Mouse (Mus musculus): Measurements from ENCODE around the gene 1600015I10Rik. TPM values are rescaled to one million over a fixed set of nuclear protein-coding genes. Genes with fewer than 3 reads are reported as not detected.
A peak's percentile ranks its signal among the peaks of the same experiment; 100 is the strongest.
"Not testable (repeated sequence)": the region's sequence is repeated elsewhere in the genome, so short reads cannot be mapped to it uniquely, and the experiment has no call there.

Gene 1600015I10Rik
- polyA plus RNA-seq, 1 experiment from 2014 or later = 0.14 TPM

GRCm38 (mm10) chr6:48954211-48954610 is 24.5 kb downstream of the 1600015I10Rik start:
- Histone ChIP-seq H3K9ac (ENCODE audit: low read depth, low read length) (no peak overlapping the region), H3K4me1 (ENCODE audit: control insufficient read depth, insufficient read depth, low read length) (no peaks in the 10 kb centered on the region), H3K27me3 (ENCODE audit: control insufficient read depth, insufficient read depth, low read length) (no peaks in the 10 kb centered on the region), H3K4me2 (no peak overlapping the region), H3K4me3 (ENCODE audit: low read depth, low read length) (no peak overlapping the region), H3K9me3 (replicated peaks; ENCODE audit: control insufficient read depth, low read length) (no peaks in the 10 kb centered on the region), H3K27ac (ENCODE audit: low read depth, low read length) (no peak overlapping the region), H3K36me3 (ENCODE audit: control insufficient read depth, insufficient read depth, low read length) (no peaks in the 10 kb centered on the region)
- no peak for ATAC-seq (replicated peaks; ENCODE audit: insufficient number of reproducible peaks, low FRiP score, low TSS enrichment)
- WGBS (ENCODE audit: insufficient replicate concordance) = 79% methylated on average over 5 of the region's 5 CpGs

DNA sequence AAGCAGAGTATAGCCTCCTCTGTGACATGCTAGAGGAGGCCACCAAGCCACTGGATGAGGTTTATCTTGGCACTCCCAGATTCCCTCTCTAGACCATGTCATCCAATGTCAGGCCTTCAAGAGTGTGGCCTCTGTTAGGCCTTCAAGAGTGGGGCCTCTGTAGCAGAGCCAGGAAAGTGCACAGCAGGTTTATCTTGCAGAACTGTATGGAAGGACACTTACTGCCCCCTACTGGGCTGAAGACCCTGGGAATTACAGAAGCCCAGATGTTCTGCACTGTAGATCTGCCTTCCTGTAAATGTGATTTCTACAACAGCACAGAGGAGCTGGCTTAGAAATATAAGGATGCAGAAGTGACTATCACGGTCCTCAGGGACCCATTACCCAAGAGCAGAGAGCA is 25.3 kb downstream of the 1600015I10Rik start:
- no peaks in the 10 kb centered on the region for H3K36me3 ChIP-seq (ENCODE audit: control insufficient read depth, insufficient read depth, low read length)
- no peak overlapping the region for H3K4me3 ChIP-seq (ENCODE audit: low read depth, low read length)
- H3K9me3 ChIP-seq (replicated peaks; ENCODE audit: control insufficient read depth, low read length) = no peaks in the 10 kb centered on the region
- H3K27me3 ChIP-seq (ENCODE audit: control insufficient read depth, insufficient read depth, low read length) = no peaks in the 10 kb centered on the region
- no peak overlapping the region for H3K9ac ChIP-seq (ENCODE audit: low read depth, low read length)
- ATAC-seq (replicated peaks; ENCODE audit: insufficient number of reproducible peaks, low FRiP score, low TSS enrichment) = 0 out of 2 replicates have a peak, but pooled peaks have one; percentile 22
- H3K27ac ChIP-seq (ENCODE audit: low read depth, low read length) = no peak overlapping the region
- WGBS (ENCODE audit: insufficient replicate concordance) = 48% methylated on average over 1 of the region's 1 CpGs
- H3K4me2 ChIP-seq = no peak overlapping the region
- H3K4me1 ChIP-seq (ENCODE audit: control insufficient read depth, insufficient read depth, low read length) = no peaks in the 10 kb centered on the region

DNA sequence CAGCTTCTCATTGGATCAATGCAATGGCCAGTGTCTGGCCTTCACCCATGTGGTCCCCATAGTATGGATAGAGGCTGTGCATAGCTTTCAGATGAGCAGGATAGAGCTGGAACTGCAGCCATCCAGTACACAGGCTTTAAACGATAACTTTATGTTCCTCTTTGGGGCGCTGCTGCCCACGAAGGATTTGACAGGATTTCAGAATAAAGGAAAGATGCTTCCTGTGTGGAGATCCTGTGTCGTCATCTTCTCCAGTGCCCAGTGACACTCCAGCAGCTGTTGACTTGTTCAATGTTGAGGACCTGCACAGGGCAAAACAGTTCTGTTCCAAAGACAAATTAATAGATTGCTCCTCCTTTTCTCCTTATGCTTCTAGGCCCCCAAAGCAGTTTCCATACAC is 27.1 kb downstream of the 1600015I10Rik start:
- no peak overlapping the region for H3K27ac ChIP-seq (ENCODE audit: low read depth, low read length)
- 76% methylated on average over 4 of the region's 4 CpGs for WGBS (ENCODE audit: insufficient replicate concordance)
- no peak overlapping the region for H3K4me3 ChIP-seq (ENCODE audit: low read depth, low read length)
- H3K36me3 ChIP-seq (ENCODE audit: control insufficient read depth, insufficient read depth, low read length) = no peaks in the 10 kb centered on the region
- H3K27me3 ChIP-seq (ENCODE audit: control insufficient read depth, insufficient read depth, low read length) = no peaks in the 10 kb centered on the region
- ATAC-seq (replicated peaks; ENCODE audit: insufficient number of reproducible peaks, low FRiP score, low TSS enrichment) = no peak
- H3K9ac ChIP-seq (ENCODE audit: low read depth, low read length) = no peak overlapping the region
- no peak overlapping the region for H3K4me2 ChIP-seq
- no peaks in the 10 kb centered on the region for H3K4me1 ChIP-seq (ENCODE audit: control insufficient read depth, insufficient read depth, low read length)
- H3K9me3 ChIP-seq (replicated peaks; ENCODE audit: control insufficient read depth, low read length) = no peaks in the 10 kb centered on the region

GRCm38 (mm10) chr6:48958053-48958452 is 28.4 kb downstream of the 1600015I10Rik start:
- WGBS (ENCODE audit: insufficient replicate concordance) = 76% methylated on average over 1 of the region's 1 CpGs

GRCm38 (mm10) chr6:48959151-48959550 is 29.5 kb downstream of the 1600015I10Rik start:
- 34% methylated on average over 7 of the region's 7 CpGs for WGBS (ENCODE audit: insufficient replicate concordance)

More at GRCm38 (mm10) chr6:48958053-48958452, 28.4 kb downstream of the 1600015I10Rik start:
- Histone ChIP-seq H3K4me1 (ENCODE audit: control insufficient read depth, insufficient read depth, low read length) (no peaks in the 10 kb centered on the region), H3K27me3 (ENCODE audit: control insufficient read depth, insufficient read depth, low read length) (no peaks in the 10 kb centered on the region), H3K9me3 (replicated peaks; ENCODE audit: control insufficient read depth, low read length) (no peaks in the 10 kb centered on the region), H3K4me3 (ENCODE audit: low read depth, low read length) (no peak overlapping the region), H3K27ac (ENCODE audit: low read depth, low read length) (no peak overlapping the region), H3K36me3 (ENCODE audit: control insufficient read depth, insufficient read depth, low read length) (no peaks in the 10 kb centered on the region), H3K4me2 (no peak overlapping the region), H3K9ac (ENCODE audit: low read depth, low read length) (no peak overlapping the region)
- ATAC-seq (replicated peaks; ENCODE audit: insufficient number of reproducible peaks, low FRiP score, low TSS enrichment) = no peak

GRCm38 (mm10) chr6:48966696-48967095 is 37.0 kb downstream of the 1600015I10Rik start:
- not testable (repeated sequence) for H3K9me3 ChIP-seq (replicated peaks; ENCODE audit: control insufficient read depth, low read length); H3K4me2 ChIP-seq; H3K9ac ChIP-seq (ENCODE audit: low read depth, low read length); H3K27me3 ChIP-seq (ENCODE audit: control insufficient read depth, insufficient read depth, low read length); ATAC-seq (replicated peaks; ENCODE audit: insufficient number of reproducible peaks, low FRiP score, low TSS enrichment); H3K4me3 ChIP-seq (ENCODE audit: low read depth, low read length); H3K4me1 ChIP-seq (ENCODE audit: control insufficient read depth, insufficient read depth, low read length); H3K36me3 ChIP-seq (ENCODE audit: control insufficient read depth, insufficient read depth, low read length); H3K27ac ChIP-seq (ENCODE audit: low read depth, low read length)
- WGBS (ENCODE audit: insufficient replicate concordance) = 77% methylated on average over 5 of the region's 5 CpGs

More at GRCm38 (mm10) chr6:48959151-48959550, 29.5 kb downstream of the 1600015I10Rik start:
- not testable (repeated sequence) for H3K4me2 ChIP-seq; H3K27me3 ChIP-seq (ENCODE audit: control insufficient read depth, insufficient read depth, low read length); ATAC-seq (replicated peaks; ENCODE audit: insufficient number of reproducible peaks, low FRiP score, low TSS enrichment); H3K4me3 ChIP-seq (ENCODE audit: low read depth, low read length); H3K4me1 ChIP-seq (ENCODE audit: control insufficient read depth, insufficient read depth, low read length); H3K9me3 ChIP-seq (replicated peaks; ENCODE audit: control insufficient read depth, low read length); H3K9ac ChIP-seq (ENCODE audit: low read depth, low read length); H3K36me3 ChIP-seq (ENCODE audit: control insufficient read depth, insufficient read depth, low read length); H3K27ac ChIP-seq (ENCODE audit: low read depth, low read length)

DNA sequence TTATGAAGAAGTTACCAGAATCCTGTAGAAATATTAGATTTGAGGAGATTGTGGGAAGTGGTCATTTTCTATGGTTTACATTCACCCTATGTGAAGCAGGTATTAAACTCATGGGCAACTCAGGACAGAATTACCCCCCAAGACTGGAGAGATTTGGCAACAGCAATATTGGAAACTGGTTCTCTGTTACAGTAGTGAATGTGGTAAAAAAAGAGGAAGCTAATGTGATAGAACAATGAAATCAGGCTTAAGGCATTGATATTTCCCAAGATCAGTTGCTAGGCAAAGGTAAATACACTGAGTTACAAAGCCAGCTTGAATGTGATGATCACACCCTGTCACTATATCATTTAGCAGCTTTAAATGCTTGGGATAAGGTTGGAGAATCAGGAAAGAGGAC is 38.2 kb downstream of the 1600015I10Rik start:
- no peaks in the 10 kb centered on the region for H3K4me1 ChIP-seq (ENCODE audit: control insufficient read depth, insufficient read depth, low read length)
- H3K4me2 ChIP-seq = no peak overlapping the region
- H3K9me3 ChIP-seq (replicated peaks; ENCODE audit: control insufficient read depth, low read length) = no peaks in the 10 kb centered on the region
- H3K9ac ChIP-seq (ENCODE audit: low read depth, low read length) = no peak overlapping the region
- no peaks in the 10 kb centered on the region for H3K36me3 ChIP-seq (ENCODE audit: control insufficient read depth, insufficient read depth, low read length)
- no peak overlapping the region for H3K27ac ChIP-seq (ENCODE audit: low read depth, low read length)
- H3K4me3 ChIP-seq (ENCODE audit: low read depth, low read length) = no peak overlapping the region
- no peak for ATAC-seq (replicated peaks; ENCODE audit: insufficient number of reproducible peaks, low FRiP score, low TSS enrichment)
- H3K27me3 ChIP-seq (ENCODE audit: control insufficient read depth, insufficient read depth, low read length) = no peaks in the 10 kb centered on the region

DNA sequence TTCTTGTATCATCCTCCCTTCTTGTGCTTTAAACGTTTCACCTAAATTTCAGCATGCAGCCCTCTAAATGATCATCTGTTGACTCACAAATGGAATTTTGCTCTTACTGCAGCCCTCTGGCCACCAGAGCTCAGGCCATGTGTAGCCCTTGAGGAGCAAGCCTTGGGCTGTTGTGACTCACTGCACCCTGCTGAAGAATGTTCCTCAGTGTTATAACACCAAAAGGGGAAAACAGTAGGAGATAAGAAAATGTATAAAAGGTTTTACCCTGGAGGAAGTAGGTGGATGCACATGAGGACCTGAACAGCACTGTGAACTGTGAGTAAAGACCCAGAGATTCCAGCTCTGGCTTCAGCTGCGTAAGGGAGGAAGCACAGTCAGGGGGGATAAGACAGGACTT is 45.0 kb downstream of the 1600015I10Rik start, which contains the start of gene Doxl2:
Gene Doxl2 (plus strand): TSS at position 301 of the 400 bp plus-strand sequence.
- H3K9ac ChIP-seq (ENCODE audit: low read depth, low read length) = no peak within 1 kb of the TSS
- H3K4me3 ChIP-seq (ENCODE audit: low read depth, low read length) = no peak within 1 kb of the TSS
- H3K27ac ChIP-seq (ENCODE audit: low read depth, low read length) = no peak within 1 kb of the TSS
- no peaks in the 10 kb centered on the region for H3K36me3 ChIP-seq (ENCODE audit: control insufficient read depth, insufficient read depth, low read length)
- no peaks in the 10 kb centered on the region for H3K9me3 ChIP-seq (replicated peaks; ENCODE audit: control insufficient read depth, low read length)
- H3K27me3 ChIP-seq (ENCODE audit: control insufficient read depth, insufficient read depth, low read length) = no peaks in the 10 kb centered on the region
- H3K4me1 ChIP-seq (ENCODE audit: control insufficient read depth, insufficient read depth, low read length) = no peaks in the 10 kb centered on the region
- no peak for ATAC-seq (replicated peaks; ENCODE audit: insufficient number of reproducible peaks, low FRiP score, low TSS enrichment)
- WGBS (ENCODE audit: insufficient replicate concordance) = 76% methylated on average over 2 of the region's 2 CpGs
- H3K4me2 ChIP-seq = no peak within 1 kb of the TSS

GRCm38 (mm10) chr6:48979616-48980015 is 49.9 kb downstream of the 1600015I10Rik start:
- Histone ChIP-seq H3K4me2 (no peak overlapping the region), H3K27ac (ENCODE audit: low read depth, low read length) (no peak overlapping the region), H3K4me1 (ENCODE audit: control insufficient read depth, insufficient read depth, low read length) (no peaks in the 10 kb centered on the region), H3K9me3 (replicated peaks; ENCODE audit: control insufficient read depth, low read length) (no peaks in the 10 kb centered on the region), H3K36me3 (ENCODE audit: control insufficient read depth, insufficient read depth, low read length) (no peaks in the 10 kb centered on the region), H3K4me3 (ENCODE audit: low read depth, low read length) (no peak overlapping the region), H3K9ac (ENCODE audit: low read depth, low read length) (no peak overlapping the region), H3K27me3 (ENCODE audit: control insufficient read depth, insufficient read depth, low read length) (no peaks in the 10 kb centered on the region)
- no peak for ATAC-seq (replicated peaks; ENCODE audit: insufficient number of reproducible peaks, low FRiP score, low TSS enrichment)
- WGBS (ENCODE audit: insufficient replicate concordance) = 45% methylated on average over 1 of the region's 1 CpGs

Data from heart, embryonic 11.5 days (tissue).